Comparison of ENCODE assay signal across 8 mouse cellular contexts in the genomic region with DNA sequence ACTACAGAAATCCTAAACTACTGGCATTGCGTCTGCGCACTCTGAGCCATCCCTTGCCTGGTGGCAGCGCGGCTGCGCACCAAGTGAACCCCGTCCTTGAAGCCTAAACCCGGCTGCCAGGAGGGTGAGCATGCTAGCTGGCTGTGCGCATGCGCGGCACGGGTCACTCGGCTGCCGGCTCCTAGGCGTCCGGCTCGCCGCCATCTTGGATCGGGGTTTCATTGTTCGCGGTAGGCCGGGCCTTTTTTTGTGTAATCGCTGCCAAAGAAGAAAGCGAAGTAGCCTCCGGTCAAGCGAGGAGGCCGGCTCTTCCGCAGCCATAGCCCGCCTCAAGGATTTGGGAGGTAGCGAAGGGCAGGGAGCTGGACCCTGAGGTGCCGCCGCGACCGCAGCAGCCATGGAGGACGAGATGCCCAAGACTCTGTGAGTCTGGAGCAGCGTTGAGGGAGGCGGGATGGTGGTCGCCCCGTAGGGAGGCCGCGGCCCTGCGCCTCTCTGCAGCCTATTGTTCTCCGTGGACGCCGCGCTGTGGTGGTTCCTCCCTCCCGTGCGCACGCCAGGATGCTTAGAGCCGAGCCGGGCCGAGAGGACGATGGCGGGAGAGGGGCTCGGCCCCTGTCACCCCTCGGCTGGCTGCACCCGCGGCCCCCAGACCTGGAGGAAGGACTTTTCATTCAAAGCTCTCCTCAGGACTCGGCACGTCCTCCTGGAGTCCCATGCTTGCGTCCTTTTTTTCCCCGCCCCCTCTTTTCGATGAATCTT. TPM values are rescaled to one million over a fixed set of nuclear protein-coding genes. Genes with fewer than 3 reads are reported as not detected.
DNase-seq lines count a peak whose midpoint lies in the region; ATAC-seq and TF ChIP-seq lines count a peak whose summit lies in the region.

A gene (plus strand): TSS at position 120 of the 762 bp plus-strand sequence.

- peaks cover 37% of the 10 kb centered on the region for H3K4me1 ChIP-seq in E14TG2a.4 (replicated peaks; ENCODE audit: low read depth, low read length)
- H3K4me1 ChIP-seq in forebrain, embryonic 12.5 days = peaks cover 16% of the 10 kb centered on the region
- 0 out of 2 replicates have a peak, but pooled peaks cover 6% of the 10 kb centered on the region for H3K4me1 ChIP-seq in heart, postnatal 0 days (ENCODE audit: control insufficient read depth, insufficient read depth)
- H3K4me1 ChIP-seq in liver, embryonic 16.5 days (ENCODE audit: control insufficient read depth, low read depth, low read length) = peaks cover 11% of the 10 kb centered on the region
- H3K4me1 ChIP-seq in neural tube, embryonic 13.5 days (replicated peaks) = peaks cover 36% of the 10 kb centered on the region
- no peaks in the 10 kb centered on the region; the same call in 1 of the 2 replicates for H3K4me1 ChIP-seq in testis, adult 2 months (ENCODE audit: control insufficient read depth, insufficient read depth, low read length)

- TF ChIP-seq EP300 in heart, postnatal 0 days (IDR thresholded peaks at IDR 0.05; ENCODE audit: low read depth) = 0 out of 2 replicates have a peak, but pooled peaks have one; percentile 50

- peak; percentile 95 for ATAC-seq in forebrain, embryonic 12.5 days (ENCODE audit: low FRiP score)
- peak; percentile 95 for ATAC-seq in heart, postnatal 0 days (ENCODE audit: insufficient read depth, low read depth)
- peak; percentile 96 for ATAC-seq in liver, embryonic 16.5 days (ENCODE audit: low read depth)
- peak; percentile 97 for ATAC-seq in neural tube, embryonic 13.5 days (ENCODE audit: low read depth)

- H3K27ac ChIP-seq in forebrain, embryonic 12.5 days = peak within 1 kb of the TSS; percentile 100
- H3K27ac ChIP-seq in heart, postnatal 0 days (ENCODE audit: low read depth) = peak within 1 kb of the TSS; percentile 100
- H3K27ac ChIP-seq in liver, embryonic 16.5 days (ENCODE audit: low read length) = peak within 1 kb of the TSS; percentile 93
- peak within 1 kb of the TSS; percentile 100 for H3K27ac ChIP-seq in neural tube, embryonic 13.5 days (replicated peaks)
- peak within 1 kb of the TSS; percentile 97 for H3K27ac ChIP-seq in testis, adult 2 months (ENCODE audit: control insufficient read depth, insufficient read depth, low read depth, low read length)

- no peaks in the 10 kb centered on the region for H3K9me3 ChIP-seq in E14TG2a.4 (ENCODE audit: low read length)
- no peaks in the 10 kb centered on the region for H3K9me3 ChIP-seq in forebrain, embryonic 12.5 days
- no peaks in the 10 kb centered on the region for H3K9me3 ChIP-seq in heart, postnatal 0 days (replicated peaks; ENCODE audit: control insufficient read depth, low read length)
- H3K9me3 ChIP-seq in liver, embryonic 16.5 days (replicated peaks; ENCODE audit: control insufficient read depth, low read length) = no peaks in the 10 kb centered on the region
- no peaks in the 10 kb centered on the region for H3K9me3 ChIP-seq in neural tube, embryonic 13.5 days

- peak within 1 kb of the TSS; percentile 72 for H3K4me2 ChIP-seq in forebrain, embryonic 12.5 days
- H3K4me2 ChIP-seq in heart, postnatal 0 days (ENCODE audit: low read depth, low read length) = peak within 1 kb of the TSS; percentile 64
- H3K4me2 ChIP-seq in liver, embryonic 16.5 days (ENCODE audit: low read depth, low read length) = peak within 1 kb of the TSS; percentile 89
- H3K4me2 ChIP-seq in neural tube, embryonic 13.5 days = peak within 1 kb of the TSS; percentile 83

- peak; percentile 95 for DNase-seq in c-Kit-positive CD71-positive TER-119-positive erythroid progenitor cells, embryonic 14.5 days (ENCODE audit: low spot score)
- DNase-seq in heart, postnatal 0 days (ENCODE audit: low spot score) = peak; percentile 99
- peak; percentile 97 to 99 for DNase-seq in kidney, postnatal 4 days

- TF ChIP-seq CTCF in E14TG2a.4 (conservative IDR thresholded peaks at IDR 0.05; ENCODE audit: low read length) = no peak
- TF ChIP-seq CTCF in heart, postnatal 0 days (IDR thresholded peaks at IDR 0.05; ENCODE audit: low read depth) = no peak
- no peak for TF ChIP-seq CTCF in testis, adult 2 months (IDR thresholded peaks at IDR 0.05; ENCODE audit: control insufficient read depth, insufficient read depth, insufficient replicate concordance, low read depth, low read length)

- under 1% methylated on average over 58 of the region's 62 CpGs for WGBS in forebrain, embryonic 12.5 days
- under 1% methylated on average over 62 of the region's 62 CpGs for WGBS in heart, postnatal 0 days
- under 1% methylated on average over 62 of the region's 62 CpGs for WGBS in liver, embryonic 16.5 days (ENCODE audit: insufficient replicate concordance)
- under 1% methylated on average over 62 of the region's 62 CpGs for WGBS in neural tube, embryonic 13.5 days

- peaks cover 4% of the 10 kb centered on the region; the same call in 1 of the 2 replicates for H3K27me3 ChIP-seq in E14TG2a.4 (ENCODE audit: insufficient read depth, low read length)
- no peaks in the 10 kb centered on the region for H3K27me3 ChIP-seq in forebrain, embryonic 12.5 days
- H3K27me3 ChIP-seq in heart, postnatal 0 days (ENCODE audit: control insufficient read depth, insufficient read depth, low read length) = no peaks in the 10 kb centered on the region
- no peaks in the 10 kb centered on the region for H3K27me3 ChIP-seq in liver, embryonic 16.5 days (ENCODE audit: control insufficient read depth, insufficient read depth, low read depth, low read length)
- H3K27me3 ChIP-seq in neural tube, embryonic 13.5 days = no peaks in the 10 kb centered on the region
- no peaks in the 10 kb centered on the region for H3K27me3 ChIP-seq in testis, adult 2 months (ENCODE audit: control insufficient read depth, insufficient read depth, low read length)

- peaks cover 11% of the 10 kb centered on the region for H3K36me3 ChIP-seq in E14TG2a.4 (ENCODE audit: insufficient read depth, low read length)
- peaks cover 9% of the 10 kb centered on the region for H3K36me3 ChIP-seq in forebrain, embryonic 12.5 days (replicated peaks)
- peaks cover 4% of the 10 kb centered on the region; the same call in 1 of the 2 replicates for H3K36me3 ChIP-seq in heart, postnatal 0 days (replicated peaks; ENCODE audit: control insufficient read depth, insufficient read depth, low read length)
- no peaks in the 10 kb centered on the region; the same call in 1 of the 2 replicates for H3K36me3 ChIP-seq in liver, embryonic 16.5 days (ENCODE audit: control insufficient read depth, insufficient read depth)
- H3K36me3 ChIP-seq in neural tube, embryonic 13.5 days = no peaks in the 10 kb centered on the region
- 0 out of 2 replicates have a peak, but pooled peaks cover 1% of the 10 kb centered on the region for H3K36me3 ChIP-seq in testis, adult 2 months (ENCODE audit: control insufficient read depth, insufficient read depth, low read length)

- H3K4me3 ChIP-seq in E14TG2a.4 (replicated peaks; ENCODE audit: low read length) = peak within 1 kb of the TSS; percentile 90
- H3K4me3 ChIP-seq in forebrain, embryonic 12.5 days (replicated peaks) = peak within 1 kb of the TSS; percentile 85
- H3K4me3 ChIP-seq in heart, postnatal 0 days (ENCODE audit: low read depth, low read length) = peak within 1 kb of the TSS; percentile 87
- peak within 1 kb of the TSS; percentile 83 for H3K4me3 ChIP-seq in liver, embryonic 16.5 days (ENCODE audit: low read depth, low read length)
- peak within 1 kb of the TSS; percentile 87 for H3K4me3 ChIP-seq in neural tube, embryonic 13.5 days
- peak within 1 kb of the TSS; percentile 90 for H3K4me3 ChIP-seq in testis, adult 2 months (ENCODE audit: control insufficient read depth, low read depth, low read length)

- peak within 1 kb of the TSS; percentile 98 for H3K9ac ChIP-seq in forebrain, embryonic 12.5 days
- peak within 1 kb of the TSS; percentile 96 for H3K9ac ChIP-seq in heart, postnatal 0 days (replicated peaks; ENCODE audit: low read depth, low read length)
- H3K9ac ChIP-seq in liver, embryonic 16.5 days (ENCODE audit: low read depth, low read length) = peak within 1 kb of the TSS; percentile 84
- peak within 1 kb of the TSS; percentile 99 for H3K9ac ChIP-seq in neural tube, embryonic 13.5 days

- TF ChIP-seq POLR2A in testis, adult 2 months (IDR thresholded peaks at IDR 0.05; ENCODE audit: control insufficient read depth, low read depth, low read length) = peak; percentile 81

RNA-seq across cellular contexts. Expression of the gene that starts here (rescaled TPM):
- 337 and 341 TPM in 2 replicates for polyA plus RNA-seq in forebrain, embryonic 12.5 days (2016; fragmentation: Nextera tagmentation; extraction: Ambion mirVana)
- total RNA-seq in heart, postnatal 0 days (2014; rRNA removed; ENCODE audit: low replicate concordance) = 50.5 and 76.7 TPM in 2 replicates
- polyA plus RNA-seq in heart, postnatal 0 days (2015; fragmentation: Nextera tagmentation; extraction: Ambion mirVana) = 67.8 and 72.0 TPM in 2 replicates
- 17.5 and 19.5 TPM in 2 replicates for polyA plus RNA-seq in liver, embryonic 16.5 days (2015; fragmentation: Nextera tagmentation; extraction: Ambion mirVana)
- 326 and 340 TPM in 2 replicates for polyA plus RNA-seq in neural tube, embryonic 13.5 days (2015; fragmentation: Nextera tagmentation; extraction: Ambion mirVana)
- polyA plus RNA-seq in testis, adult 2 months (2012; rRNA removed) = 9.0 and 9.7 TPM in 2 replicates

Comparison
In these comparisons a context has a peak if more than half of its experiments do, and no peak if none do; other contexts are left out.
1. Peak in every context shown above with its lines: DNase-seq, ATAC-seq, H3K4me3 ChIP-seq and H3K27ac ChIP-seq.